Mouse (Mus musculus): Measurements from ENCODE around the gene Cep97. TPM values are rescaled to one million over a fixed set of nuclear protein-coding genes. Genes with fewer than 3 reads are reported as not detected.
A peak's percentile ranks its signal among the peaks of the same experiment; 100 is the strongest.

Gene Cep97
- polyA plus RNA-seq, 1 experiment from 2014 or later: 19.0 TPM

- Histone ChIP-seq H3K36me3 (no peaks in the 10 kb centered on the region), H3K9ac (no peak overlapping the region), H3K27ac (no peak overlapping the region), H3K4me1 (no peaks in the 10 kb centered on the region), H3K9me3 (no peaks in the 10 kb centered on the region), H3K4me2 (replicated peaks) (no peak overlapping the region), H3K27me3 (replicated peaks) (no peaks in the 10 kb centered on the region), H3K4me3 (no peak overlapping the region)
- 84% methylated on average over 4 of the region's 4 CpGs for WGBS
- ATAC-seq (ENCODE audit: low FRiP score, low read depth): no peak
Observed at GRCm38 (mm10) chr16:55938761-55939160, 4.1 kb upstream of the Cep97 start.

GRCm38 (mm10) chr16:55933681-55934343 lies 843 bp downstream of the Cep97 start:
- WGBS: under 1% methylated on average over 32 of the region's 32 CpGs
- no peaks in the 10 kb centered on the region for H3K4me1 ChIP-seq

GRCm38 (mm10) chr16:55924010-55924409 lies 10.6 kb downstream of the Cep97 start:
- no peak overlapping the region for H3K9ac ChIP-seq
- no peak for ATAC-seq (ENCODE audit: low FRiP score, low read depth)
- 94% methylated on average over 4 of the region's 4 CpGs for WGBS

More at GRCm38 (mm10) chr16:55933681-55934343, 843 bp downstream of the Cep97 start:
- H3K4me3 ChIP-seq: peak overlapping the region; percentile 72
- ATAC-seq (ENCODE audit: low FRiP score, low read depth): peak; percentile 70
- H3K27me3 ChIP-seq (replicated peaks): no peaks in the 10 kb centered on the region
- peak overlapping the region; percentile 75 for H3K4me2 ChIP-seq (replicated peaks)
- H3K9ac ChIP-seq: peak overlapping the region; percentile 73
- peak overlapping the region; percentile 37; the same call in 1 of the 2 replicates for H3K27ac ChIP-seq
- H3K36me3 ChIP-seq: peaks cover 5% of the 10 kb centered on the region; the same call in 1 of the 2 replicates
- H3K9me3 ChIP-seq: no peaks in the 10 kb centered on the region

GRCm38 (mm10) chr16:55922079-55922478 lies 12.6 kb downstream of the Cep97 start:
- H3K9me3 ChIP-seq: no peaks in the 10 kb centered on the region
- H3K27ac ChIP-seq: no peak overlapping the region
- no peak for ATAC-seq (ENCODE audit: low FRiP score, low read depth)

More at GRCm38 (mm10) chr16:55924010-55924409, 10.6 kb downstream of the Cep97 start:
- Histone ChIP-seq H3K36me3 (peaks cover 50% of the 10 kb centered on the region), H3K4me3 (no peak overlapping the region), H3K4me2 (replicated peaks) (no peak overlapping the region), H3K4me1 (no peaks in the 10 kb centered on the region), H3K27ac (no peak overlapping the region), H3K27me3 (replicated peaks) (no peaks in the 10 kb centered on the region), H3K9me3 (no peaks in the 10 kb centered on the region)

GRCm38 (mm10) chr16:55914716-55915115 lies 19.9 kb downstream of the Cep97 start:
- no peaks in the 10 kb centered on the region for H3K4me1 ChIP-seq
- no peak overlapping the region for H3K4me3 ChIP-seq
- no peak for ATAC-seq (ENCODE audit: low FRiP score, low read depth)
- no peak overlapping the region for H3K9ac ChIP-seq
- H3K36me3 ChIP-seq: peaks cover 81% of the 10 kb centered on the region
- no peak overlapping the region for H3K27ac ChIP-seq
- no peaks in the 10 kb centered on the region for H3K27me3 ChIP-seq (replicated peaks)
- no peaks in the 10 kb centered on the region for H3K9me3 ChIP-seq
- 97% methylated on average over 7 of the region's 7 CpGs for WGBS
- H3K4me2 ChIP-seq (replicated peaks): no peak overlapping the region

More at GRCm38 (mm10) chr16:55922079-55922478, 12.6 kb downstream of the Cep97 start:
- H3K27me3 ChIP-seq (replicated peaks): no peaks in the 10 kb centered on the region
- H3K9ac ChIP-seq: no peak overlapping the region
- 92% methylated on average over 10 of the region's 10 CpGs for WGBS
- no peaks in the 10 kb centered on the region for H3K4me1 ChIP-seq
- H3K36me3 ChIP-seq: peaks cover 52% of the 10 kb centered on the region
- H3K4me2 ChIP-seq (replicated peaks): no peak overlapping the region
- H3K4me3 ChIP-seq: no peak overlapping the region

- no peaks in the 10 kb centered on the region for H3K27me3 ChIP-seq (replicated peaks)
- ATAC-seq (ENCODE audit: low FRiP score, low read depth): no peak
- no peak overlapping the region for H3K4me3 ChIP-seq
- WGBS: 89% methylated on average over 10 of the region's 10 CpGs
- H3K27ac ChIP-seq: no peak overlapping the region
- H3K4me1 ChIP-seq: no peaks in the 10 kb centered on the region
- no peak overlapping the region for H3K9ac ChIP-seq
- no peaks in the 10 kb centered on the region for H3K9me3 ChIP-seq
- H3K36me3 ChIP-seq: peaks cover 63% of the 10 kb centered on the region
- no peak overlapping the region for H3K4me2 ChIP-seq (replicated peaks)
Observed at GRCm38 (mm10) chr16:55910208-55910793, 24.4 kb downstream of the Cep97 start.

- Histone ChIP-seq H3K4me2 (replicated peaks) (no peak overlapping the region), H3K4me3 (no peak overlapping the region), H3K9me3 (no peaks in the 10 kb centered on the region), H3K9ac (no peak overlapping the region), H3K27me3 (replicated peaks) (no peaks in the 10 kb centered on the region), H3K4me1 (no peaks in the 10 kb centered on the region), H3K27ac (no peak overlapping the region), H3K36me3 (peaks cover 46% of the 10 kb centered on the region)
- ATAC-seq (ENCODE audit: low FRiP score, low read depth): no peak
- 95% methylated on average over 5 of the region's 5 CpGs for WGBS
Observed at GRCm38 (mm10) chr16:55906928-55907679, 27.6 kb downstream of the Cep97 start.

GRCm38 (mm10) chr16:55905370-55905769 lies 29.3 kb downstream of the Cep97 start:
- Histone ChIP-seq H3K4me3 (no peak overlapping the region), H3K36me3 (peaks cover 34% of the 10 kb centered on the region), H3K27ac (no peak overlapping the region), H3K9me3 (no peaks in the 10 kb centered on the region), H3K9ac (no peak overlapping the region), H3K27me3 (replicated peaks) (no peaks in the 10 kb centered on the region), H3K4me1 (no peaks in the 10 kb centered on the region), H3K4me2 (replicated peaks) (no peak overlapping the region)
- ATAC-seq (ENCODE audit: low FRiP score, low read depth): no peak
- WGBS: 94% methylated on average over 25 of the region's 25 CpGs

GRCm38 (mm10) chr16:55901839-55902756 lies 32.6 kb downstream of the Cep97 start:
- Histone ChIP-seq H3K9me3 (no peaks in the 10 kb centered on the region), H3K4me1 (no peaks in the 10 kb centered on the region), H3K9ac (no peak overlapping the region), H3K27ac (no peak overlapping the region), H3K4me3 (no peak overlapping the region), H3K36me3 (peaks cover 26% of the 10 kb centered on the region), H3K27me3 (replicated peaks) (no peaks in the 10 kb centered on the region), H3K4me2 (replicated peaks) (no peak overlapping the region)
- ATAC-seq (ENCODE audit: low FRiP score, low read depth): no peak
- 89% methylated on average over 14 of the region's 14 CpGs for WGBS

GRCm38 (mm10) chr16:55898385-55899002 lies 36.2 kb downstream of the Cep97 start:
- no peak for ATAC-seq (ENCODE audit: low FRiP score, low read depth)
- H3K27me3 ChIP-seq (replicated peaks): no peaks in the 10 kb centered on the region

GRCm38 (mm10) chr16:55895651-55896095 lies 39.0 kb downstream of the Cep97 start:
- Histone ChIP-seq H3K4me3 (peak overlapping the region; percentile 70), H3K36me3 (peaks cover 2% of the 10 kb centered on the region; the same call in 1 of the 2 replicates)
- WGBS: 4% methylated on average over 9 of the region's 9 CpGs

More at GRCm38 (mm10) chr16:55898385-55899002, 36.2 kb downstream of the Cep97 start:
- peaks cover 5% of the 10 kb centered on the region for H3K4me1 ChIP-seq
- peaks cover 2% of the 10 kb centered on the region; the same call in 1 of the 2 replicates for H3K36me3 ChIP-seq
- H3K27ac ChIP-seq: no peak overlapping the region
- no peak overlapping the region for H3K9ac ChIP-seq
- no peak overlapping the region for H3K4me3 ChIP-seq
- WGBS: 81% methylated on average over 9 of the region's 9 CpGs
- H3K4me2 ChIP-seq (replicated peaks): no peak overlapping the region
- H3K9me3 ChIP-seq: no peaks in the 10 kb centered on the region

More at GRCm38 (mm10) chr16:55895651-55896095, 39.0 kb downstream of the Cep97 start:
- Histone ChIP-seq H3K4me1 (peaks cover 5% of the 10 kb centered on the region), H3K4me2 (replicated peaks) (peak overlapping the region; percentile 85), H3K9ac (peak overlapping the region; percentile 76), H3K9me3 (no peaks in the 10 kb centered on the region), H3K27me3 (replicated peaks) (no peaks in the 10 kb centered on the region), H3K27ac (peak overlapping the region; percentile 68; the same call in 1 of the 2 replicates)
- peak; percentile 43; the same call in 1 of the 2 replicates for ATAC-seq (ENCODE audit: low FRiP score, low read depth)

Measured in neural tube, embryonic 12.5 days (tissue).